Mouse (Mus musculus) embryonic fibroblast, embryonic 13.5 days (primary cell): ENCODE measurements at regions not wholly inside any gene's neighbourhood (a gene's known extent, or its start where the extent isn't known, plus 50 kb on each side); places are given as distances from the start of the nearest gene placed in this dataset.

ENCODE experiments used
- CTCF ChIP-seq: IDR thresholded peaks from 2 replicates; pipeline ENCODE4 v1.5.1; 2011; ENCODE audit warnings: mild to moderate bottlenecking, control low read depth, low read length, moderate library complexity, borderline replicate concordance; ENCODE audit not compliant: insufficient read depth
- POLR2A ChIP-seq: IDR thresholded peaks from 2 replicates; pipeline ENCODE4 v1.6.1; 2011; ENCODE audit warnings: low read depth, mild to moderate bottlenecking, control low read depth, low read length, moderate library complexity

GRCm38 (mm10) chr2:78547286-78547685 is 320.6 kb upstream of the Ube2e3 start:
- TF ChIP-seq CTCF (no peak), POLR2A (no peak)
